Mouse (Mus musculus): ENCODE measurements around the gene Sbno2. TPM values are rescaled to one million over a fixed set of nuclear protein-coding genes. Genes with fewer than 3 reads are reported as not detected.
A peak's percentile ranks its signal among the peaks of the same experiment; 100 is the strongest.
"Not testable (repeated sequence)": the region's sequence is repeated elsewhere in the genome, so short reads cannot be mapped to it uniquely, and the experiment has no call there.

The Sbno2 gene
- polyA plus RNA-seq, 1 experiment from 2014 or later, result 13.0 TPM

DNA sequence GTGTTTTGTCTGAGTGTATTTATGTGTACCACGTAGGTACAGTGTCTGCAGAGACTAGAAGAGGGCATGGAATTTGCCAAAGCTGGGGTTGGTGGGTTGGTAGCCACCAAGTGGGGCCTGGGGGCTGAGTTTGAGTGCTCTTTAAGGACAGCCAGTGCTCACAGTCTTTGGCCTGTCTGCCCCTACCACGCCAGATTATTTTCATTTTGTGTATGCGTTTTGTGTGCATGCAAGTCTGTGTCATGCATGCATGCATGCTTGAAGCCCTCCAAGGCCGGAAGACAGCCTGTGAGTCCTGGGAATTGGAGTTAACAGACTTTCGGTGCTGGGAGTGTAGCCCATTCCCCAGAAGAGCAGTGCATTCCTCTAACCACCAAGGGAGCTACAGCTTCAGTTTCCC lies 50.0 kb downstream of the Sbno2 start:
- WGBS, result 76% methylated on average over 5 of the region's 5 CpGs
- no peak for ATAC-seq (ENCODE audit: insufficient number of reproducible peaks, low FRiP score)
- H3K4me2 ChIP-seq, result peak overlapping the region; percentile 81
- no peak overlapping the region for H3K27ac ChIP-seq (ENCODE audit: poor library complexity, severe bottlenecking)
- peaks cover 50% of the 10 kb centered on the region for H3K36me3 ChIP-seq
- no peaks in the 10 kb centered on the region for H3K9me3 ChIP-seq (replicated peaks)
- peaks cover 38% of the 10 kb centered on the region for H3K4me1 ChIP-seq (replicated peaks)
- no peaks in the 10 kb centered on the region for H3K27me3 ChIP-seq (replicated peaks)
- H3K9ac ChIP-seq, result peak overlapping the region; percentile 86
- peak overlapping the region; percentile 68 for H3K4me3 ChIP-seq

DNA sequence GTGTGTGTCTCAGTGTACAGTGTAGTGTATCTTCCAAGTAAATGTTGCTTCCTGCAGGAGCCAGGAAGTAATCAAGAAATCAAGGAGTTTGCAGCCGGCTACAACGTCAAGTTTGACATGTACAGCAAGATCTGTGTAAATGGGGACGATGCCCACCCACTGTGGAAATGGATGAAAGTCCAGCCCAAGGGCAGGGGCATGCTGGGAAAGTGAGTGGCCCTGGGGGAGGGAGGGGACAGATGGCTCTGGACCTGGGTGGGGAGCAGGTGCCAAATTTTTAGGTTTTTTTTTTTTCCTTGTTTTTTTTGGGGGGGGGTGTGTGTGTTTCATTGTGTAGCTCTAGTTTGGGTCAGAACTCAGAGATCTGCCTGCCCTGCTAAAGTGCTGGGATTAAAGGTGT lies 50.5 kb downstream of the Sbno2 start:
- peak overlapping the region; percentile 86 for H3K9ac ChIP-seq
- not testable (repeated sequence) for ATAC-seq (ENCODE audit: insufficient number of reproducible peaks, low FRiP score); H3K27me3 ChIP-seq (replicated peaks); H3K9me3 ChIP-seq (replicated peaks)
- H3K27ac ChIP-seq (ENCODE audit: poor library complexity, severe bottlenecking), result peak overlapping the region; percentile 97; the same call in 1 of the 2 replicates
- H3K4me2 ChIP-seq, result peak overlapping the region; percentile 81
- H3K4me3 ChIP-seq, result peak overlapping the region; percentile 68
- 22% methylated on average over 3 of the region's 3 CpGs for WGBS
- H3K36me3 ChIP-seq, result peaks cover 46% of the 10 kb centered on the region
- peaks cover 41% of the 10 kb centered on the region for H3K4me1 ChIP-seq (replicated peaks)

DNA sequence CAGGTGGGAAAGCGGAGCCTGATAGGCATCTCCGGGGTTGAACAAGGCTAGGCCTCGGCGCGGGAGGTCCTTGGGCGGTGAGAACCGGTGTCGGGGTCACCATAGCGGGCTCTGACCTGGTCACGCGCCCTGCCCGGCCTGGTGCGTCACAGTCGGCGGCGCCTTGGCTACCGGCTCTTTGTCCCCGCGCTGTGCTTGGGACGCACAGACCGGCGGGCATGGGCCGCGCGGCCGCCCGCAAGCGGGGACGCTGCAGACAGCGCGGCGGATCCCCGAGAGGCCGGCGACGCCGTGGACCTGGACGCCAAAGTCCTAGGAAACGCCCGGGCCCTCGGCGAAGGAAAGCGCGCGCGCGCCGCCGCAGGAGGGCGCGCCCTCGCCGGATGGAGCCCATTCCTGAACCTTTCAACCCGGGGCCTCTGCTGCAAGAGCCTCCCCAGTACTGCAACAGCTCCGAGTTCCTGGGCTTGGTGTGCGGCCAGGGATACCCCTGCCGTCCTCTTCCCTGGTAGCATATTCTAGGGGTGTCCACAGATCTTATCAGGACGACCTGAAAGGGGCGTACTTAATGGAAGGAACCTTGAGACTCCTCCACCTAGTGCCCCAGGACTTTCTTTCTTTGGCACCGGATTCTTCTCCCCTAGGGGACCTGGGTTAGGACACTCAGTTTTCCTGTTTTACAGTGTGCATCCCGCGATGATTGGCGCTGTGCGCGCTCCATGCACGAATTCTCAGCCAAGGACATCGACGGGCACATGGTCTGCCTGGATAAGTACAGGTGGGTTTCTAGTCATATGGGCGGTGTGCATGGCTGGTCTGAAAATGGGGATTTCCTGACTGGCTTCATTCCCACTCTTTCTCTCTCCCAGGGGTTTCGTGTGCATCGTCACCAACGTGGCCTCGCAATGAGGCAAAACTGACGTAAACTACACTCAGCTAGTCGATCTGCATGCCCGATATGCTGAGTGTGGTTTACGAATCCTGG lies 51.2 kb downstream of the Sbno2 start:
- peaks cover 41% of the 10 kb centered on the region for H3K4me1 ChIP-seq (replicated peaks)
- peak overlapping the region; percentile 86 for H3K9ac ChIP-seq
- ATAC-seq (ENCODE audit: insufficient number of reproducible peaks, low FRiP score), result peak; percentile 70
- H3K27ac ChIP-seq (ENCODE audit: poor library complexity, severe bottlenecking), result peak overlapping the region; percentile 97
- peak overlapping the region; percentile 68 for H3K4me3 ChIP-seq
- WGBS, result 1% methylated on average over 77 of the region's 77 CpGs
- H3K36me3 ChIP-seq, result peaks cover 38% of the 10 kb centered on the region
- no peaks in the 10 kb centered on the region for H3K9me3 ChIP-seq (replicated peaks)
- no peaks in the 10 kb centered on the region for H3K27me3 ChIP-seq (replicated peaks)
- peak overlapping the region; percentile 81 for H3K4me2 ChIP-seq

DNA sequence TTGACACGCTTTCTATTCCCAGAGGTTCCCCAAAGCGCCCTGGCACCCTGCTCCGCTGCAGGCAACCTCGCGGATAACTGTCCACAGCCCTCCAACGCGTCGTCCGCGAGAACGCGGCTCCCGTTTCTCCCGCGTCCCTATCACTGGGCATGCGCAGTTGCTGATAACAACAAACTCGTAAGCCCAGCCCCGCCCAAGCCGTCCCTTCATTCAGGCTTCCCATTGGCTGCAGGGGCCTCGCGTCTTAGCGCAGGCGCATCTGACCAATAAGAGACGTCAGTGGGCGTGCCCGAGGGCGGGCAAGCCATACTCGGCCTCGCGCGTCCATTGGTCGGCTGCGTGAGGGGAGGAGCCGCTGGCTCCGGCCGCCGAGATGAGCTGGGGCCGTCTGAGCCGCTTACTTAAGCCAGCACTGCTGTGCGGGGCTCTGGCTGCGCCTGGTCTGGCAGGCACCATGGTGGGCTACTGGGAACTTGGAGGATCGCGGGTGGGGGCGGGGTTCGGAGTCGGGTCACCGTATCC lies 52.1 kb downstream of the Sbno2 start:
- H3K9me3 ChIP-seq (replicated peaks), result no peaks in the 10 kb centered on the region
- H3K4me2 ChIP-seq, result peak overlapping the region; percentile 81
- H3K36me3 ChIP-seq, result peaks cover 30% of the 10 kb centered on the region
- H3K27me3 ChIP-seq (replicated peaks), result no peaks in the 10 kb centered on the region
- peak; percentile 94 for ATAC-seq (ENCODE audit: insufficient number of reproducible peaks, low FRiP score)
- H3K4me1 ChIP-seq (replicated peaks), result peaks cover 48% of the 10 kb centered on the region
- under 1% methylated on average over 47 of the region's 47 CpGs for WGBS
- peak overlapping the region; percentile 86 for H3K9ac ChIP-seq
- H3K27ac ChIP-seq (ENCODE audit: poor library complexity, severe bottlenecking), result peak overlapping the region; percentile 97
- peak overlapping the region; percentile 68 for H3K4me3 ChIP-seq

DNA sequence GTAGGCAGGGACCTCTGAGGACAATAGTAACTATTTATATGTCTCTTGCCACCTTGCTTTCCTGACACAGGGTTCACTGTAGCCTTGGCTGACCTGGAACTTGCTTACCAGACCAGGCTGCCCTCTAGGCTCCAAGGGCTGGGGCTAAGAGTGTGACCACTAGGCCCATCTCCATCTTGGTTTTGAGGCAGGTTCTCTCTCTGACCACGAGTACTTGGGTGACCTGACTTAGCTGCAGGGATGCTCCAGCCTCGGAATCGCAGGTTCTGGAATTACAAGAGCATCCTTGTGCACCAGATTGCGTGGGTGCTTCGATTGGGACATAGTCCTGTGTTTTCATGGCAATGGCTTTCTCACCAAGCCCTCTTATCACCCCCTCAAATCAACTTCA lies 53.0 kb downstream of the Sbno2 start:
- peaks cover 20% of the 10 kb centered on the region for H3K36me3 ChIP-seq
- peaks cover 58% of the 10 kb centered on the region for H3K4me1 ChIP-seq (replicated peaks)
- no peak for ATAC-seq (ENCODE audit: insufficient number of reproducible peaks, low FRiP score)
- H3K9me3 ChIP-seq (replicated peaks), result no peaks in the 10 kb centered on the region
- H3K4me2 ChIP-seq, result no peak overlapping the region
- H3K9ac ChIP-seq, result peak overlapping the region; percentile 49
- H3K4me3 ChIP-seq, result no peak overlapping the region
- 84% methylated on average over 5 of the region's 5 CpGs for WGBS
- H3K27ac ChIP-seq (ENCODE audit: poor library complexity, severe bottlenecking), result peak overlapping the region; percentile 74
- H3K27me3 ChIP-seq (replicated peaks), result no peaks in the 10 kb centered on the region

DNA sequence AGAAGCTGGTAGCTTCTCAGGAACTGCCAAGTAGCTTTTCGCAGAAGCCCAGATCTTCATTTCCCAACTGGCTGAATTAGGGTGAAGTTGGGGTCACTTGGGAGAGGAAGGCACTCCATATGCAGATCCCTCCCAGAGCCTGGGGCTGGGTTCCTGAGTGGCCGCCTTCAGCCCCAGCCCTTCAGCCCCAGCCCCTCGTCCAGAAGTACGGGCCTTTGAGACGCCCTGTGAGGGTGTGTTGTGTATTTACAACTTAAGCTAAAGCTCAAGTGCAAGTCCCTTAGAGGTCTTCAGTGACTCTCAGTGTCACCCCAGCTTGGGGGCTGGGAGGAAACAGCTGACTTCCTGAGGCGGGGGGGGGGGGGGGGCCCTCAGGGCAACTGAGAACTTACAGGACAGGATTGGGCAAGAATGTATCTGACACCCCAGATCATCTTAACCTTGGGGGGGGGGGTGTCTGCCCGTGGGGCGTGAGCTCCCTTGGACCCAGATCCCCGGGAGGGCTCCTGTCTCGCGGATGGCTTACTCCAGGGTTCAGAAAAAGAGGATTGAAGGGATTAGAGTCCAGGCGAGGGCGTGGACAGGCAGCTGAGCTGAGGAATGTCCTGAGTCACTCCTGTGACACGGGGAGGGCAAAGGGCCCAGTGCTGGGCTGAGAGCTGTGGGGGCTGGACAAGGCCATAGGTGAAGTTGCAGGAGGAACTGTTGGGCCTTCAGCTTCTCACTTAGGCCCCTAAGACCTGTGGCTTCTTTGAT lies 53.6 kb downstream of the Sbno2 start:
- H3K27ac ChIP-seq (ENCODE audit: poor library complexity, severe bottlenecking), result peak overlapping the region; percentile 74
- H3K27me3 ChIP-seq (replicated peaks), result no peaks in the 10 kb centered on the region
- 28% methylated on average over 14 of the region's 14 CpGs for WGBS
- no peak overlapping the region for H3K4me3 ChIP-seq
- peak; percentile 42 for ATAC-seq (ENCODE audit: insufficient number of reproducible peaks, low FRiP score)
- H3K9ac ChIP-seq, result peak overlapping the region; percentile 49
- no peak overlapping the region for H3K4me2 ChIP-seq
- peaks cover 15% of the 10 kb centered on the region for H3K36me3 ChIP-seq
- peaks cover 59% of the 10 kb centered on the region for H3K4me1 ChIP-seq (replicated peaks)
- H3K9me3 ChIP-seq (replicated peaks), result no peaks in the 10 kb centered on the region

DNA sequence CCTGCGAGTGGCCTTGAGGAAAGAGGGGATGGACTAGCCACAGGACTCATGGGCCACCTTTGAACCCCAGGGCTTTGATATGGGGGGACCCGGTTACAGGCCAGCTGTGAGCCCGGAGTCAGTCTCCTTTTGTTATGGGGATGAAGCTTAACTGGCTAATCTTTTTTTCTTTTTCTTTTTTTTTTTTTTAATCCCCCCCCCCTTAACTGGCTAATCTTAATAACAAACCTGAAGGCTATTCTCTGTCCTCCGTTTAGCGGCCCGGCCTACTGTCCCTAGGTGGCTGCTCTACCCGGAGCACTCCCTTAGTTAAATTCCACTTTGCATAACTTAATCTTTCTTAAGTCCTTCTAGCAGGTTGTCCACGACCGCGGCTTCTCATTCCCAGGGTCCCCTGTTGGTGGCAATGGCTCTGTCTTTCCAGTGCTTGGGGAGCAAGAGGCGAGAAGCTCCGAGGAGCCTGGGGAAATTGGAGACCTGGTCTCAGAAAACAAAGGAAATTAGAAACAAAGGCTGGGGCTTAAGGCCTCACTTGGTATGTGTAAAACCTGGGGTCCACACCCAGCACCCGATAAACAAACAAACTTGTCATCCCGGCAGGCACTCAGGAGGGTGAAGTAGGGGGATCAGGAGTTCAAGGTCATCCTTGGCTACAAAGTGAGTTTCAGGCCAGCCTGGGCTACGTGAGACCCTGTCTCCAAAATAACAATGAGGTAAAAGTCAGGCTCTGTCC lies 54.3 kb downstream of the Sbno2 start:
- 0 out of 2 replicates have a peak overlapping the region, but pooled peaks have one; percentile 49 for H3K9ac ChIP-seq
- H3K27me3 ChIP-seq (replicated peaks), result no peaks in the 10 kb centered on the region
- H3K36me3 ChIP-seq, result peaks cover 9% of the 10 kb centered on the region
- H3K9me3 ChIP-seq (replicated peaks), result no peaks in the 10 kb centered on the region
- H3K4me3 ChIP-seq, result no peak overlapping the region
- ATAC-seq (ENCODE audit: insufficient number of reproducible peaks, low FRiP score), result no peak
- 36% methylated on average over 15 of the region's 15 CpGs for WGBS
- no peak overlapping the region for H3K4me2 ChIP-seq
- H3K27ac ChIP-seq (ENCODE audit: poor library complexity, severe bottlenecking), result peak overlapping the region; percentile 74
- peaks cover 59% of the 10 kb centered on the region for H3K4me1 ChIP-seq (replicated peaks)

DNA sequence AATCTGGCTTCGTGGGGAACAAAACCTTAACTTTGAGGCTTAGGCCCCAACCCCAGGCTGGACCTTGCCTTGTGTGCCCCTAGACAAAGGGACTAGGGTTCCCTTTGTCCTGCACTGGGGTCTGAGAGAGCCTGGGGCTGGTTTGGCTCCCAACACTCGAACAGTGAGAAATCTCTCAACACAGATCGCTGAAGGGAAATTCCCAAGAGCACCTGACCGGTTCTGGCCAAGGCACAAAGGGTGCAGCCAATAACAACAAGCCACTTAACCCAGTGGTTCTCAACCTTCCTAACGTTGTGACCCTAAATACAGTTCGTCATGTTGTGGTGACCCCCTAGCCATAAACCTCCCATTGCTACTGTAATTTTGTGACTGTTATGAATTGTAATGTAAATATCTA lies 55.1 kb downstream of the Sbno2 start:
- Histone ChIP-seq H3K4me1 (replicated peaks) (peaks cover 52% of the 10 kb centered on the region), H3K4me3 (no peak overlapping the region), H3K36me3 (peaks cover 1% of the 10 kb centered on the region; the same call in 1 of the 2 replicates), H3K9me3 (replicated peaks) (no peaks in the 10 kb centered on the region), H3K27me3 (replicated peaks) (no peaks in the 10 kb centered on the region), H3K4me2 (no peak overlapping the region), H3K27ac (ENCODE audit: poor library complexity, severe bottlenecking) (no peak overlapping the region), H3K9ac (no peak overlapping the region)
- 45% methylated on average over 6 of the region's 6 CpGs for WGBS
- no peak for ATAC-seq (ENCODE audit: insufficient number of reproducible peaks, low FRiP score)

DNA sequence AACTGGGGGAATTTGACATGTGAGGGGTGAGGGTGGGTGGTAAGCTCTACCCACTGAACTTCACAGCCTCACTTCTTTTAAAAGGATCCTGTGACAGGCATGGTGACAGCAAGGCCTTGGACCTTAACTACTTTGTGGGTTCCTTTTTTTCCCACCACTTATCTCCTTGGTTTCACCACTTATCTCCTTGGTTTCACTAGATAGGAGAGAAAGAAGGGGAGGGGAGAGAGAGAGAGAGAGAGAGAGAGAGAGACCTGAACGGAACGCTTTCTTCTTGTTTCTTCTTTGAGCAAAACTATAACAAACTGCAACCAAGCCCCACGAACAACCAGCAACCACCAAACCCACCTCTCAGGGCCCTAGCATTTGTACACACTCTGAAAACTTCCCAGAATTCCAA lies 56.5 kb downstream of the Sbno2 start:
- H3K9me3 ChIP-seq (replicated peaks), result no peaks in the 10 kb centered on the region
- no peaks in the 10 kb centered on the region for H3K27me3 ChIP-seq (replicated peaks)
- H3K9ac ChIP-seq, result no peak overlapping the region
- no peak overlapping the region for H3K4me2 ChIP-seq
- 37% methylated on average over 3 of the region's 3 CpGs for WGBS
- H3K4me1 ChIP-seq (replicated peaks), result peaks cover 45% of the 10 kb centered on the region
- no peaks in the 10 kb centered on the region for H3K36me3 ChIP-seq
- 0 out of 2 replicates have a peak overlapping the region, but pooled peaks have one; percentile 30 for H3K27ac ChIP-seq (ENCODE audit: poor library complexity, severe bottlenecking)
- no peak for ATAC-seq (ENCODE audit: insufficient number of reproducible peaks, low FRiP score)
- H3K4me3 ChIP-seq, result no peak overlapping the region

DNA sequence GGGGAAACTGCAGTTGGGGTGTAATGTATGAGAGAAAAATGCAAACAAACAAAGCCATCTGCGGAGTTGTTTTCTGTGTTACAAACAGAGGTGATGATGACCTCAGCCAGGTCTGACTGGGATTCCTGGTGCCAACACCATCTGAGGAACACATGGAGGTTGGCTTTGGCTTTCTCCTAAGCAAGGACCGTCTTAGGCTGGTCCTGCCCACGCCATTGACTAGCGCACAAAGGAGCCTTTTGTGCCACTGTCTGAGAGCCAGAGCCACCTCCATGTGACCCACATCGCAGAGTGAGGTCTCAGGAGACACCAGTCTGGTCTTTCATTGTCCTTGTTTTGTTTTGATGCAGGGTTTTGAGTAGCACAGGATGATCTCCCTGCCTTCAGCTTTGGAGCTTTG lies 57.0 kb downstream of the Sbno2 start:
- no peaks in the 10 kb centered on the region for H3K9me3 ChIP-seq (replicated peaks)
- no peaks in the 10 kb centered on the region for H3K27me3 ChIP-seq (replicated peaks)
- WGBS, result 33% methylated on average over 5 of the region's 5 CpGs
- no peak overlapping the region for H3K4me3 ChIP-seq
- H3K36me3 ChIP-seq, result no peaks in the 10 kb centered on the region
- no peak for ATAC-seq (ENCODE audit: insufficient number of reproducible peaks, low FRiP score)
- H3K4me2 ChIP-seq, result no peak overlapping the region
- H3K4me1 ChIP-seq (replicated peaks), result peaks cover 45% of the 10 kb centered on the region
- H3K9ac ChIP-seq, result no peak overlapping the region
- no peak overlapping the region for H3K27ac ChIP-seq (ENCODE audit: poor library complexity, severe bottlenecking)
